In genomic region chr17:27513916-27514762, GRCm38 (mm10) we compare ENCODE assay signal across 9 mouse cellular contexts. TPM values are rescaled to one million over a fixed set of nuclear protein-coding genes. Genes with fewer than 3 reads are reported as not detected.
DNase-seq lines count a peak whose midpoint lies in the region; ATAC-seq lines count a peak whose summit lies in the region.
"Had no signal": no experiment of that assay in that cellular context is flagged by ENCODE, and none has a peak within 500 bp of the region (broad histone marks: within the 10 kb centered on the region; RNA-seq: fewer than 3 reads in every experiment).

No protein-coding gene starts in this region.

- peaks cover 98% of the 10 kb centered on the region for H3K27me3 ChIP-seq in kidney, embryonic 15.5 days
- peaks cover 98% of the 10 kb centered on the region for H3K27me3 ChIP-seq in embryonic facial prominence, embryonic 10.5 days (replicated peaks; ENCODE audit: low read depth, poor library complexity, severe bottlenecking)
- peaks cover 73% of the 10 kb centered on the region for H3K27me3 ChIP-seq in hindbrain, embryonic 13.5 days
- peaks cover 15% of the 10 kb centered on the region; the same call in 1 of the 2 replicates for H3K27me3 ChIP-seq in neural tube, embryonic 14.5 days (ENCODE audit: control insufficient read depth, insufficient read depth, low read length)

- H3K4me2 ChIP-seq in kidney, embryonic 15.5 days, result peak overlapping the region; percentile 100
- H3K4me2 ChIP-seq in hindbrain, embryonic 13.5 days, result peak overlapping the region; percentile 97
- peak overlapping the region; percentile 99 for H3K4me2 ChIP-seq in neural tube, embryonic 14.5 days (ENCODE audit: low read depth, low read length)

- H3K9ac ChIP-seq in kidney, embryonic 15.5 days, result no peak overlapping the region
- H3K9ac ChIP-seq in hindbrain, embryonic 13.5 days, result peak overlapping the region; percentile 87
- H3K9ac ChIP-seq in neural tube, embryonic 14.5 days (replicated peaks; ENCODE audit: low read depth, low read length), result 0 out of 2 replicates have a peak overlapping the region, but pooled peaks have one; percentile 73

- DNase-seq in kidney, adult 8-10 months, result no peak
- peak; percentile 56 for DNase-seq in embryonic facial prominence, embryonic 10.5 days (ENCODE audit: low spot score)
- DNase-seq in urinary bladder, postnatal 25 days (ENCODE audit: low spot score), result no peak
- no peak for DNase-seq in gastrocnemius, postnatal 10 days
- DNase-seq in right cerebral cortex, postnatal 25 days, result no peak

- H3K4me3 ChIP-seq in kidney, embryonic 15.5 days (replicated peaks), result peak overlapping the region; percentile 60
- H3K4me3 ChIP-seq in embryonic facial prominence, embryonic 10.5 days, result peak overlapping the region; percentile 67
- peak overlapping the region; percentile 69 for H3K4me3 ChIP-seq in hindbrain, embryonic 13.5 days
- peak overlapping the region; percentile 57 for H3K4me3 ChIP-seq in neural tube, embryonic 14.5 days (ENCODE audit: low read depth, low read length)

- H3K36me3 ChIP-seq in kidney, embryonic 15.5 days, result no peaks in the 10 kb centered on the region
- H3K36me3 ChIP-seq in embryonic facial prominence, embryonic 10.5 days (replicated peaks), result no peaks in the 10 kb centered on the region
- H3K36me3 ChIP-seq in hindbrain, embryonic 13.5 days, result no peaks in the 10 kb centered on the region
- no peaks in the 10 kb centered on the region for H3K36me3 ChIP-seq in neural tube, embryonic 14.5 days (ENCODE audit: control insufficient read depth, insufficient read depth, low read length)

- 0 out of 2 replicates have a peak, but pooled peaks have one; percentile 16 for ATAC-seq in kidney, embryonic 15.5 days (replicated peaks; ENCODE audit: low FRiP score)
- no peak for ATAC-seq in hindbrain, embryonic 13.5 days (ENCODE audit: low FRiP score)
- ATAC-seq in neural tube, embryonic 14.5 days (ENCODE audit: low read depth), result peak; percentile 18; the same call in 1 of the 2 replicates

- no peaks in the 10 kb centered on the region for H3K9me3 ChIP-seq in kidney, embryonic 15.5 days (replicated peaks)
- no peaks in the 10 kb centered on the region for H3K9me3 ChIP-seq in embryonic facial prominence, embryonic 10.5 days
- no peaks in the 10 kb centered on the region for H3K9me3 ChIP-seq in hindbrain, embryonic 13.5 days
- no peaks in the 10 kb centered on the region for H3K9me3 ChIP-seq in neural tube, embryonic 14.5 days (ENCODE audit: control insufficient read depth, low read length)

- 30% methylated on average over 27 of the region's 27 CpGs for WGBS in kidney, embryonic 15.5 days
- WGBS in embryonic facial prominence, embryonic 10.5 days, result 30% methylated on average over 27 of the region's 27 CpGs
- WGBS in hindbrain, embryonic 13.5 days, result 30% methylated on average over 27 of the region's 27 CpGs
- 31% methylated on average over 27 of the region's 27 CpGs for WGBS in neural tube, embryonic 14.5 days

- H3K27ac ChIP-seq in kidney, embryonic 15.5 days, result no peak overlapping the region
- H3K27ac ChIP-seq in embryonic facial prominence, embryonic 10.5 days (replicated peaks), result no peak overlapping the region
- H3K27ac ChIP-seq in hindbrain, embryonic 13.5 days, result no peak overlapping the region
- no peak overlapping the region for H3K27ac ChIP-seq in neural tube, embryonic 14.5 days (ENCODE audit: low read depth, low read length)

- peaks cover 25% of the 10 kb centered on the region for H3K4me1 ChIP-seq in kidney, embryonic 15.5 days
- H3K4me1 ChIP-seq in embryonic facial prominence, embryonic 10.5 days, result peaks cover 59% of the 10 kb centered on the region
- H3K4me1 ChIP-seq in hindbrain, embryonic 13.5 days (replicated peaks), result peaks cover 69% of the 10 kb centered on the region
- H3K4me1 ChIP-seq in neural tube, embryonic 14.5 days (ENCODE audit: control insufficient read depth, insufficient read depth, low read length), result peaks cover 19% of the 10 kb centered on the region; the same call in 1 of the 2 replicates

RNA-seq across cellular contexts. Expression of gene Grm4, which starts 7.1 kb away (rescaled TPM):
- polyA plus RNA-seq in kidney, embryonic 15.5 days (2015; fragmentation: Nextera tagmentation; extraction: Ambion mirVana), result 1.0 and 1.2 TPM in 2 replicates
- polyA plus RNA-seq in embryonic facial prominence, embryonic 10.5 days (2016; fragmentation: Nextera tagmentation; extraction: Ambion mirVana), result 0.96 and 1.3 TPM in 2 replicates
- 4.8 and 5.2 TPM in 2 replicates for polyA plus RNA-seq in hindbrain, embryonic 13.5 days (2015; fragmentation: Nextera tagmentation; extraction: Ambion mirVana)
- 7.4 and 9.1 TPM in 2 replicates for polyA plus RNA-seq in neural tube, embryonic 14.5 days (2014; fragmentation: Nextera tagmentation; extraction: Ambion mirVana)
- total RNA-seq in gastrocnemius, postnatal 10 days (2021), result under 1 TPM; 0.16 to 0.32 TPM
- total RNA-seq: hematopoietic stem cell, adult 5-6 weeks had no signal

RNA-seq across cellular contexts. Expression of gene Hmga1, which starts 42.2 kb away (rescaled TPM):
- polyA plus RNA-seq in kidney, embryonic 15.5 days (2015; fragmentation: Nextera tagmentation; extraction: Ambion mirVana), result 250 and 269 TPM in 2 replicates
- polyA plus RNA-seq in embryonic facial prominence, embryonic 10.5 days (2016; fragmentation: Nextera tagmentation; extraction: Ambion mirVana), result 819 and 896 TPM in 2 replicates
- 113 and 126 TPM in 2 replicates for polyA plus RNA-seq in hindbrain, embryonic 13.5 days (2015; fragmentation: Nextera tagmentation; extraction: Ambion mirVana)
- 129 and 141 TPM in 2 replicates for polyA plus RNA-seq in neural tube, embryonic 14.5 days (2014; fragmentation: Nextera tagmentation; extraction: Ambion mirVana)
- 10 to 100 TPM; 24.9 to 27.0 TPM for total RNA-seq in gastrocnemius, postnatal 10 days (2021)

RNA-seq across cellular contexts. Expression of gene AI413582, which starts 51.4 kb away (rescaled TPM):
- 14.1 and 17.3 TPM in 2 replicates for polyA plus RNA-seq in kidney, embryonic 15.5 days (2015; fragmentation: Nextera tagmentation; extraction: Ambion mirVana)
- polyA plus RNA-seq in embryonic facial prominence, embryonic 10.5 days (2016; fragmentation: Nextera tagmentation; extraction: Ambion mirVana), result 12.1 and 15.9 TPM in 2 replicates
- 43.5 and 44.8 TPM in 2 replicates for polyA plus RNA-seq in hindbrain, embryonic 13.5 days (2015; fragmentation: Nextera tagmentation; extraction: Ambion mirVana)
- polyA plus RNA-seq in neural tube, embryonic 14.5 days (2014; fragmentation: Nextera tagmentation; extraction: Ambion mirVana), result 55.9 and 77.9 TPM in 2 replicates
- total RNA-seq in gastrocnemius, postnatal 10 days (2021), result 1 to 10 TPM; 3.5 to 4.7 TPM
